Mouse (Mus musculus) erythroblast, embryonic 14.5 days (primary cell): ENCODE data around the gene Gm4756. TPM values are rescaled to one million over a fixed set of nuclear protein-coding genes. Genes with fewer than 3 reads are reported as not detected.

ENCODE experiments used
- H3K27me3 ChIP-seq: 2 replicates; pipeline ENCODE4 v1.6.1; 2012; ENCODE audit warnings: inconsistent platforms; ENCODE audit not compliant: control insufficient read depth
- H3K36me3 ChIP-seq: 2 replicates; pipeline ENCODE4 v1.6.1; 2012; ENCODE audit warnings: mild to moderate bottlenecking, inconsistent platforms; ENCODE audit not compliant: control insufficient read depth
- H3K4me1 ChIP-seq: 2 replicates; pipeline ENCODE4 v1.6.1; 2012; ENCODE audit warnings: inconsistent platforms; ENCODE audit not compliant: control insufficient read depth
- H3K4me3 ChIP-seq: replicated peaks from 2 replicates; pipeline ENCODE3; 2012; ENCODE audit warnings: moderate library complexity, mild to moderate bottlenecking, inconsistent platforms
- H3K9me3 ChIP-seq: 2 replicates; pipeline ENCODE4 v1.6.1; 2012; ENCODE audit warnings: low read length, inconsistent platforms, mixed read lengths; ENCODE audit not compliant: control insufficient read depth
- GATA1 ChIP-seq: IDR thresholded peaks from 2 replicates; pipeline ENCODE4 v1.6.1; 2012; ENCODE audit warnings: low read length, inconsistent platforms, mixed read lengths
- TAL1 ChIP-seq: IDR thresholded peaks from 3 replicates; pipeline ENCODE4 v1.6.1; 2012; ENCODE audit warnings: low read length, inconsistent platforms, mixed read lengths
- polyA plus RNA-seq: library from polyadenylated mRNA; stranded (reverse); fragments of >175 nt; gene quantifications from 2 replicates; pipeline ENCODE4 v1.2.3, GENCODE M21; 2012

The Gm4756 gene
- polyA plus RNA-seq, 1 experiment: not detected

- H3K27me3 ChIP-seq: no peaks in the 10 kb centered on the region
- no peak overlapping the region for H3K4me3 ChIP-seq
- no peaks in the 10 kb centered on the region for H3K36me3 ChIP-seq
- peaks cover 10% of the 10 kb centered on the region for H3K4me1 ChIP-seq
- TF ChIP-seq GATA1 (no peak), TAL1 (no peak)
- no peaks in the 10 kb centered on the region for H3K9me3 ChIP-seq
These were observed 32.5 kb upstream of the Gm4756 start for GRCm38 (mm10) chr12:72681919-72682318.

DNA sequence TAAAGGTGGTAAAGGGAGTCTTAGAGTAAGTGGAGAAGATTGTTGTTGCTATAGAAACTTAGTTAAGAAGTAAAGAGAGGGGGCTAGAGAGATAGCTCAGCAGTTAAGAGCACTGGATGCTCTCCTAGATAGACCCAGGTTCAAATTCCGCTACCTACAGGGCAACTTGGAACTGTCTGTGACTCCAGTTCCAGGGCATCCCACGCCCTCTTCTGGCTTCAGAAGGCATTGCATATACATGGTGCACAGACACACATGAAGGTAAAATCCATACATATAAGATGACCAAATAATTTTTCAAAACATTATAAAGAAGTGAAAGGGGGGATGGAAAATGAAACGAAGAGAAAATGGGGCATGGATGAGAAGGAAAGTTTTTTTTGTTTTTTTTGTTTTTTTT is 30.2 kb upstream of the Gm4756 start:
- no peak for TF ChIP-seq TAL1
- no peak for TF ChIP-seq GATA1
- peaks cover 10% of the 10 kb centered on the region for H3K4me1 ChIP-seq

DNA sequence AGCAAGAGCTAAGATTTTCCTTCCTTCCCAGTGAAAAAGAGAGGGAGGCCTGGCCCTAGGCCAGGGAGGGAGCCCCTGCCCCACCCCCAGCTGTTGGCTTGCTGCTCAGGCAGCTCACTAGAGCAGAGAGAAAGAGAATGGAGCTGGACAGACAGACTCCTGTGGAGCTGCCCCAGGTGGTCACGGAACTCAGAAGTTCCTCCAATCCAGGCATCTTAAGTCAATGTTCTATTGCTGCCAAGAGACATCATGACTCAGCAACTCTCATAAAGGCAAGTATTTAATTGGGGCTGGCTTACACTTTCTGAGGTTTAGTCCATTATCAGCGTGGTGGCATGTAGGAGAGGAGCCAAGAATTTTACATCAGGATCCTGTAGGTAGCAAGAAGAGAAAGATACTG is 25.4 kb upstream of the Gm4756 start:
- Histone ChIP-seq H3K27me3 (no peaks in the 10 kb centered on the region), H3K36me3 (no peaks in the 10 kb centered on the region), H3K4me1 (no peaks in the 10 kb centered on the region), H3K9me3 (no peaks in the 10 kb centered on the region; the same call in 1 of the 2 replicates), H3K4me3 (no peak overlapping the region)
- TF ChIP-seq TAL1 (no peak), GATA1 (no peak)

More for the DNA sequence above, 30.2 kb upstream of the Gm4756 start:
- Histone ChIP-seq H3K9me3 (no peaks in the 10 kb centered on the region; the same call in 1 of the 2 replicates), H3K36me3 (no peaks in the 10 kb centered on the region), H3K4me3 (no peak overlapping the region), H3K27me3 (no peaks in the 10 kb centered on the region)

DNA sequence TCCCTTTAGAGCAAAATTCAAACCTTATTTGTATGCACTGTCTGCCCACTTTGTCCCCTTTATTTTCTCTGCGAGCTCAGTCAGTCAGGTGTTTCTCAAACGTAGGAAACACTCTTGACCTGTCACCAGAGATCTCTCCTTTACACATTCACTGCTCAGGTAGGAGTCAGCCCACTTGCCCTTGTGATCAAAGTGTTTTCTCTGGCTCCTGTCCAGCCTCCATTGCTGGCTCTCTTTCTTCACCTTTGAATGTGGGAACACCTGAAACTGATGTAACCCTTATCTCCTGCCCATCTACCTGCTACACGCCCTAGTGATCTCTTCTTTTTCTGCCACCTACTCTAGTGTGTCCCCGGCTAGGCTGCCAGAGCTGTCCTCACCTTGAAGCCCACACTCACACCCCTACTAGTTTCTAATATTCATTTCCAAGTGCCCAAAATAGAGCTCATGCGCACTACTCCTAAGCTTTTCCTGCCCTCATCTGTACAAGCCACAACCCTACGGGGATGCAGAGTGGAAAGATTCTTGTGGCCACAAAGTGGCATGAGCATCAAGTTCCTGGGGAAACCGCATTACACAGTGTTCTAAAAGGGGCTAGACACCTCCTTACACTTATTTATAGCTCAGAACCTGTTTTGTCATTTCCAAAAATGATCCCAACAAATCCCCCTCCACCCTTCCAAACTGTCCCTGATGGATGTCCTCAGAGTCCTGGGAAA is 24.8 kb upstream of the Gm4756 start:
- no peak overlapping the region for H3K4me3 ChIP-seq
- no peak for TF ChIP-seq GATA1
- no peak for TF ChIP-seq TAL1
- H3K27me3 ChIP-seq: no peaks in the 10 kb centered on the region
- no peaks in the 10 kb centered on the region for H3K36me3 ChIP-seq
- no peaks in the 10 kb centered on the region; the same call in 1 of the 2 replicates for H3K9me3 ChIP-seq
- H3K4me1 ChIP-seq: no peaks in the 10 kb centered on the region

DNA sequence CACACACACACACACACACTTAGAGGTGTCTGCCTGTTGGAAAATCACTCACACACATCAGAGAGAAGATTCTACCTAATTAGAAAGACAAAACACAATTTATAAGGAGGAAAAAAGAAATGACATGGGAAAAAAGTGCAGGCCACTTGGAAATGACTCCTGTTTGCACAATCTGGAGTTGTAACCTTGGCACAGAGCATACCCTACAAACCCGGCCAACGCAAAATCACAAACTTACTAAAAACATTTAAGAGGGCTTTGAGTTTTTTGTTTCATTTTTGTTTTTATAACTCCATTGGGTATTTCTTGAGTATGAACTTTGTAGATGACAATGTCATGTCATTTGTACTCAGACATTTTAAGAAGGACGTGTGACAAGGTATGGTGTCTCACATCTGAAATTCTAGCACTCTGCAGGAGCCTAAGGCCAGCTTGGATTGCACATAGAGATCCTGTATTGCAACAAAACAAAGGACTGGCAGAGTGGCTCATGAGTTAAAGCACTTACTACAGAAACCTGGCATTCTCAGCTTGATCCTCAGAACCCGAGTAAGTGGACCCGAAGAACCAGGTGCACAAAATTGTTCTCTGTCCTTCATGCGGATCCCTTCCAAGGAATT is 22.2 kb upstream of the Gm4756 start:
- Histone ChIP-seq H3K27me3 (no peaks in the 10 kb centered on the region), H3K4me3 (no peak overlapping the region), H3K4me1 (no peaks in the 10 kb centered on the region), H3K9me3 (no peaks in the 10 kb centered on the region; the same call in 1 of the 2 replicates), H3K36me3 (no peaks in the 10 kb centered on the region)
- TF ChIP-seq GATA1: no peak
- TF ChIP-seq TAL1: no peak

DNA sequence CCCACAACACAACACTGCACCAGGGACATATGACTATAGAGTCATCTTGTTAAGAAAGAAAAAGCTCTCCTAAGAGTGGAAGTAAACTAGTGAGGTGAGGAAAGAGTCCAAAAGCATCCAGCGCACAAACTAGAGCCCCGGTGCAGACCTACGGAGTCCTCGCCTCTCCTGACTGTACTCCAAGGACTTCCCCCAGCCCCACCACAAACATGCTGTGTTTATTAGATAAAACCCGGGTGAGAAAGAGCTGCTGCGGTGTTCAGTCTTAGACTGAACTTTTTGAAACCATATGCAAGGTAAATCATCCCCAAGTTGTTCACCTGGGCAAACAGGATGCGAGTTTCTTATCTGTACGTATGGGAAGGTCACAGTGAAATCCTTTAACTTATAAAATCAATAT is 21.5 kb upstream of the Gm4756 start:
- Histone ChIP-seq H3K36me3 (no peaks in the 10 kb centered on the region), H3K27me3 (no peaks in the 10 kb centered on the region), H3K4me3 (no peak overlapping the region), H3K4me1 (no peaks in the 10 kb centered on the region), H3K9me3 (no peaks in the 10 kb centered on the region; the same call in 1 of the 2 replicates)
- no peak for TF ChIP-seq TAL1
- TF ChIP-seq GATA1: no peak

DNA sequence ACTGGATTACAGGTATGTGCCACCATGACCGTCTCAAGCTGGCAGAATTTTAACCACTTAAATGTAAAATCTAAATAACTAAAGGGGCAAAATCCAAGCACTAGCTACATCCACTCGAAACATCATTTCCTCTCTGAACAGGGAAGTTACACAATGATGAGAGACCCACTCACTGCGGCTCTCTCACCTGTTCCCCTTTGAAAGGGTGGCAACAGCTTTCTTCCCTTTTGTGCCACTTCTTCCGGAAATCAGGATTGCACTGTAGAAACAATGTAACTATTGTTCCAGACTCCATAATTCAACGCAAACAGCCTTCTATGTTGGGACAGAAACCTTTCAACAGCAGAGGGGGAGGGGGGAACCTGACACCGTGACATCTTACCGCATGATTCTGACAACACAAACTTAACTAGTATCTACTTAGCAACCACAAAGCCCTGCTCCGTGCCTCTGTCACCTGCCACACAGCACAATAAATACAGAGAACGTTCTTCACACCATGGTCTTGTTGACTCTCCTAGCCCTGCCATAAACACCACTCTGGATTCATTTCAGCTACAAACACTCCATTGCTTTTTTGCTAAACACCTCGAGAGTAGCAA is 18.5 kb upstream of the Gm4756 start:
- Histone ChIP-seq H3K4me1 (peaks cover 16% of the 10 kb centered on the region), H3K4me3 (no peak overlapping the region), H3K36me3 (no peaks in the 10 kb centered on the region), H3K9me3 (no peaks in the 10 kb centered on the region), H3K27me3 (no peaks in the 10 kb centered on the region)
- TF ChIP-seq GATA1: no peak
- TF ChIP-seq TAL1: no peak

DNA sequence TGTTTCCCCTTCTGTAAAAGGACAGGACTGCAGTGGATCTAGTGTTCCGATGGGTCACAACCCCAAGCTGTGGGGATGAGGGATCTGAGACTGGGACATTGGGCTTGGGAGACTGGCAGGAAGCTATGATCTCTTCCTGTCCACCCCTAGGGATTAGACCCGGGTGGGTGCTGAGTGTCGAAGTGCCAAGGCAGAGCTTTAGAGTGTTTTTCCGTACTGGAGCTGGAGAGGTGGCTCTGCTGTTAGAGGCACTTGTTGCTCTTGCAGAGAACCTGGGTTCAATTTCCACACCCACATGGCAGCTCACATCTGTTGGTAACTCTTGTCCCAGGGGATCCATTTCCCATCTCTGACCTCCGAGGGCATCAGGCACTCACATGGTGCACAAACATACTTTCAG is 16.6 kb upstream of the Gm4756 start:
- Histone ChIP-seq H3K36me3 (no peaks in the 10 kb centered on the region), H3K4me1 (peaks cover 16% of the 10 kb centered on the region), H3K27me3 (no peaks in the 10 kb centered on the region), H3K4me3 (no peak overlapping the region), H3K9me3 (no peaks in the 10 kb centered on the region)
- TF ChIP-seq GATA1 (no peak), TAL1 (no peak)

DNA sequence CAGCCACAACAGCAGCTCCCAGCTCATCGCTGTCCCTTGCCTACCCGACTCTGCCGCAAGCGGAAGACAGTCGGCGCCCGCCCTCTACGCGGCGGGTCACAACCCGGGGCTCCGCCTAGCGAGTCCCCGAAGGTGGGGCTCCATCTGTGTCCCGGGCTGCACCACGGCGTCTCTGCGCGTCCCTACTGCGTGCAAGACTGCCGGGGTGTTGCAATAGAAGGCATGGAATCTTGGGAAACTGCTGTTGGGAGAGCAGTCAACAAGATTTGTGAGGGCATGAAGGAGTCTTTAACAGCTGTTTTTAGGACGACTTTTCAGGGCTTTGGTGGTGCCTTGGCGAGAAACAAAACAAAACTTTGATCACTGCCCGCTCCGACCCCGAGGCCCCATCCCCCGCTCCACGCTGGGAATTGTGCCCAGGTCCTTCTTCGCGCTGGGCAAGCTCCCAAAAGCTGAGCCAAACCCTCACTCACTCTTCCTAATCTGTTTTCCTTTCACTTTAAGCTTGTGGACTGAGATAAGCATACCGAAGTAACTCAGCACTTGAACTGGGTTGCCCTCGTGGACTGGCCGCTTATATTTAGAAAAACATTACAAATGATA is 15.4 kb upstream of the Gm4756 start, which contains the start of gene Dhrs7:
Gene Dhrs7, minus strand, starts transcription at position 175 of the 603 bp plus-strand sequence.
- TF ChIP-seq GATA1 (no peak), TAL1 (no peak)
- Histone ChIP-seq H3K36me3 (no peaks in the 10 kb centered on the region), H3K9me3 (no peaks in the 10 kb centered on the region), H3K4me1 (peaks cover 16% of the 10 kb centered on the region), H3K4me3 (peak within 1 kb of the TSS; percentile 68), H3K27me3 (no peaks in the 10 kb centered on the region)
